Mouse (Mus musculus): ENCODE measurements around the gene Svep1.

- TF ChIP-seq CTCF (conservative IDR thresholded peaks at IDR 0.05; ENCODE audit: low read length) (no peak), NANOG (IDR thresholded peaks at IDR 0.05; ENCODE audit: borderline replicate concordance, low read length) (no peak), POU5F1 (IDR thresholded peaks at IDR 0.05; ENCODE audit: borderline replicate concordance, low read length) (no peak)
Observed at GRCm38 (mm10) chr4:58054441-58054840, 152.2 kb downstream of the Svep1 start.

Measured in E14TG2a.4 (cell line).